Mouse (Mus musculus) 416B (cell line): ENCODE measurements around the gene Sptssb.

ENCODE experiments used
- DNase-seq: peaks from one replicate; pipeline ENCODE4 v3.0.0; 2011; ENCODE audit warnings: low read depth

The Sptssb gene

DNA sequence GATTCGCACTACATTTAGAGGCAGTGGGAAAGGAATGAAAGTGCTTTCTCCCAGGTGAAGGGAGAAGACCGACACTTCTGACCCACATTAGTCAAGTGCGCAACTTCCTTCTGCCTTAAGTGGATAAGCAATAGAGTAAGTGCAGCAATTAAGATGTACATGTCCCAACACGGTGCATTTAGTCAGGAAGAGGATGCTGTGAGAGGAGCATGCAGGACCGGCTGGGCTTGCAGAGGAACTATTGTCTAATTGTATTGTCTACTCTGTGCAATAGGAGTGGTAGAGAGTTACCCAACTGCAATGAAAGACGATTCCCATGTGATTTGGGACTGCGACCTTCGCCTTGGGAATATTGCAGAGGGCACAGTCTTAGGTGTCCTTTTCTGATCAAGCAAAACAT is 30.2 kb downstream of the Sptssb start:
- no peak for DNase-seq

DNA sequence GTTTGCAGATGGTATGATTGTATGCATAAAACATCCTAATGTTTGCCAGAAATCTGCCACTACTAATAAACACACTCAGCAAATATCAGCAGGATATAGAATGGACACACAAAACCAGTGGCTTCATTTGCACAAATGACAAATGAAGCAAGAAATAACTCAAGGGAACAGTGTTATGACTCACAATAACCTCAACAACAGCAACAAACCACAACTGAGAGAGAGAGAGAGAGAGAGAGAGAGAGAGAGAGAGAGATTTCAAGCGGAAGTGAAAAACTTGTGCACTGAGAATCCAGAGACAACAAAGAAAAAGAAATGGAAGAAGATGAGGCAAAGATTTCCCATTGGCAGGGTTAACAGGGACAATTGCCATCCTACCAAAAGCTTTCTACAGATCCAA is 35.2 kb downstream of the Sptssb start:
- DNase-seq = no peak

DNA sequence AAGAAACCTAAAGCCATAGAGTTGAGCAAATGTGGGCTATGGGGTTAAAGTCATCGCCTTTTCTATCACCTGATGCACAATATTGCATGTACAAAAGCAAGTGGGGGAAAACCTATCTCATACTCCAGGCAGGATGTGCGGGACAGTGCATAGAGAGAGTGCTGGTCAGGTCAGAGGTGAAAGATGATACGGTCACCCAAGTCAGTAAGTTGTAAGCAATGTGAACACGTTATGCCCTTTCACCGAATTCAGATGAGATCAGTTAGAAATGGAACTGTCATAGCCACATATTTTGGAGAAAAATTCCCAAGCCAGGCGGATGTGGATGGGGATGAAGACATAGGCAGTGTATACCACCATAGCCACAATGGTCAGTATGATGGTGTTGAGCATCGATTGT is 39.1 kb downstream of the Sptssb start:
- no peak for DNase-seq

DNA sequence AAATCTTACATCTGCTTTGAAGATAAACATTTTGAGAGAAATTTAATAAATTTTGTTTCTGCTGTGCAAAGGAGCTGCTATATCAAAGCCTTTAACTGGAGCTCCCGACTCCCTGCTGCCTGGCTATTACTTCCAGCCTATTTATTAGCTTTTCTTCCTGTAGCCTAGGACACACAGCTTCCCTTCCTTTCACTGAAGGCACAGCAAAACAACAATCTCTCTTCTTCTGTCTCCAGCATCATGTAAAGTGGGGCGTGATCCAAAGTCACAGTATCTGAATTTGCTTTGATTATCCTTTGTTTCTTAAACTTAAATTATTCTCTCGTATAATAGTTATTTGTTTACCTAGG is 39.9 kb downstream of the Sptssb start:
- DNase-seq = no peak

DNA sequence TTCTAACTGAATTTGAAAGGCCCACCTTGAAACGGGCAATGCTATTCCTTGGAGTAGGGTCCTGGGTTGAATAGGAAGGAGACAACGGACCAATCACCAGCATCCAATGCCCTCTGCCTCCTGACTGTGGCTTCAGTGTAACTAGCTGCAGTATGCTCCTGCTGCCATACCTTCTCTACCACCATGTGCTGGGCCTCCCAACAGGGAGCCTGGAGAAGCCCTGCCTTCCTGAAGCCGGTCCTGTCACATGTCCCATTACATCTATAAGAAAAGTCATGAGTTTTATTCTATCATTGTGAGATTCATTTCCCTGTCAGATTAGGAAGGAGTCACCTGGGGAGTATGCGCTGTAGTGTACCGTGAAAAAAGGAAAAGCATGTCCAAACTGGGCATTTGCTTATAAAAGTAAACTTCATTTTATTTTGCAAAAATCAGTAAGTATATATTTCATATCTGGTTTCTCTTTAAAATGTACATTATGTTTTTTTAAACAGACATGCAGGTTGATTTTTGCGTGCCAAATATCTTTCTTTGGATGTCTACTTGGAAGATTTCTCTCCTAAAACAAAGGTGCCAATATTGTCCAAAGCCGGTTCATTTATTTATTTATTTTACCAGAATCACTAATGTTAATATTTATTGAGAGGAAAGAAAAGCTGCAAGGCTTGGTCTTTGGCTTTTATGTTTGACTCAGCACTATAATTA is 40.4 kb downstream of the Sptssb start:
- no peak for DNase-seq

DNA sequence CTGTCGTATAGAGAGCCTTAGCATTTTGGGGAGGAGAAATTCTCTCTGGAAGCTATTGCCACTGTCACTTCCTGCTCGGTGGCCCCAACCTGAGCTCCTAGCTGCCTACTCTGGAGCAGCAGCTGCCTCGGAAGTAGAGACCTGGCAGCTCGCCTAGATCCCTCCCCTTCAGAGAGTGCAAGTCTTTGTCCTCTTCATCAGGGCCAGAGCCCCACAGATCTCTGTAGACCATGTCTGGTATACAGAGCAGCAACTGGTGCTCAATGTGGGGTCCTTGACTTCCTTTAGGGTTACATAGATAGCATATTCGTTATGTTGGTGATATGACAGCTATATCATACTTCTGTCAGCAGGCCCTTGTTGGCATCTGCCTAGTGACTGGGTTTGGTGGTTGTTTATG is 41.3 kb downstream of the Sptssb start:
- DNase-seq = no peak

DNA sequence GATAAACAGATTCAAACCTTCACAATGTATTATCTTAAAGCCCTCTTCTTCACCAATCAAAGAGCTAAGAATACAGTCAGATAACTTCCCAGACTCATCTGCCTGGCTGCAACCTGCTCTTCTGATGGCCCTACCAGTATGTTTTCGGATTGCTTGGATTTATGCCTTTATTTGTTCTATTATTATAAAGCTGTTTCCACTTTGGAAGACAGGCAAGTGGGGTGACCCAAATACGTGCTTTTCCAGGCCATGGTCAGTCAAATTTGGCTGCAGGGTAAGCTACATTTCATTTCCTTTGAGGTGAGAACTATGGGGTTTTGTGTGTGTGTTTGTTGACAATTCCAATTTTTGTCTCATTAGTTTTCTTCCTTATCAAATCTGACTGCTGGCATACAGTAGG is 43.2 kb downstream of the Sptssb start:
- no peak for DNase-seq

DNA sequence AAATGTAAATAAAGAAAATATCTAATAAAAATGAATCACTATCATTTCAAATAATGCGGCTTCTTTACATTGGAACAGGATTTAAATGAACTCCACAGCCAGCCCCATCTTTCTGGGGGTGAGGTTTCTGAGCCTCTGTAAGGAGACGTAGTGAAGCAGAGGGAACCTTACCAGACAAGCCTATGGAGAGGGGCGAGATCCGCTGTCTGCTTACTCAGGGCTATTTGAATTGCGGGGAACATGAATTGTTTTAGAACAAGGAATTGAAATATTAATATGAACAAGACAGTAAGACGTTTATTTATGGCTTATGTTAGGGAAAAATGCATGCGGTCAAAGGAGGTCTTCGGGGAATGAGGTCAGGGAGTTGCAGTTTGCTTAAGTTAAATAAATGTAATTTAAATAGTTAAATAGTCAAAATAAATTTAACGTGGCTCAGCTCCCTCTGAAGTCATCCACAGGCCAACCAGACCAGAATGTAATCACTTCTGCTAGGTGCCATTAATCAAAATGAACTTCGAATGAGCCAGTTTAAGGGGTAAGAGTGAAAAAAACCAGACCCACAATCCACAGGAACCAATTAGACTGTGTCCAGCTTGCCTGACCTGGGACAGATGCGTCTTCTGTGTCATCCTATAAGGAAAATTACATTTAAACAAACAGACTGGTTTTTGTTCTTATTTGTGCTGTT is 46.6 kb downstream of the Sptssb start:
- DNase-seq = no peak

DNA sequence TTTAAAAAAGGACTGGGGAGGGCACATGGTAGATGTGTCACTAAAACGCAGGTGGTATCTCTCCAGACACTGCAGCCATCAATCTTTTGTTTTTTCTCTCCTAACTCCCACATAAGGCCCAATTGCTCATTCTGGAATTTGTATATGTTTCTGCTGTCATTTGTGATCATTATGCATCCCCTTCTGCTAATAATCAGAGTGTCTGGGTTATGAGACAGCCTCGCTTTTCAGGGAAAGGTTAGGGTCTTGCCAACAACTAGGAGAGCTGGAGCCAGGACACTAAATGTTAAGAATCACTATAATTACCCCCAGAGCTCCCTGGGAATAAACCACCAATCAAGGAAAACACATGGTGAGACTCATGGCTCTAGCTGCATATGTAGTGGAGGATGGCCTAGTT is 47.3 kb downstream of the Sptssb start:
- no peak for DNase-seq

DNA sequence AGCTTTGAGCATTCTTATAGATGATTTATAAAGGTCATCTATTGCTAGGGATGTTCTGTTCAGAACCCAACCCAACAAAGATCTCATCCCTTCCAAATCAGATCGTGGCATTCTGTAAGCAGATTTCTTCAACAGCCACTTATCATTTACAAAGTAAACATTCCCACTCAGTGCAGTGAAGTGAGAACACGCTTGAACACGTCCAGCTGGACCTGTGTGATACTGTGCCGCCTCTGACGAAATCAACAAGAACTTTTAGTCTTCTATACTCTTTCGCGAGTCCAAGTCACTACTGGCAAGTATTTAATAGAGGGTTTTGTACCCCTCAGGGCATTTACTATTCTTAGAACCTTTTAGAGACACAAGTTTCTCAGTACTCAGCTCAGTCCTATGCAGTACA is 51.3 kb downstream of the Sptssb start:
- no peak for DNase-seq

DNA sequence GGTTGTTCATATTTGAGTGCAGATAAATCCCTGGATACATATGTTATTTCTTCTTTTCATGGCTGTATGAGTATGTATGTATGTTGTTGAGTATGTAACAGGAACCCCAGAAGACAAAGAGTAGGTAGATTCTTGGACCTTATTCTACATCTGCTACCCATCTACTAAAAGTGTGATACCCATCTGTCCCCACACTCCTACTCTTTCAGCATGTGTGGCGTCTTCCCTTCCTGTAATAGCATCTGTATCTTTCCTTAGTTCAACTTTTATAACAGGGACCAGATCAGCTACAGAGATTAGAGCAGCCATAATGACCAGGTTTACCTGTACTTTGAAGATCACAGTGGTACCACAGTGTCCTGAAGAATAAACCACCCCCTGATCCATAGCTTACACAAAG is 56.6 kb downstream of the Sptssb start:
- no peak for DNase-seq

DNA sequence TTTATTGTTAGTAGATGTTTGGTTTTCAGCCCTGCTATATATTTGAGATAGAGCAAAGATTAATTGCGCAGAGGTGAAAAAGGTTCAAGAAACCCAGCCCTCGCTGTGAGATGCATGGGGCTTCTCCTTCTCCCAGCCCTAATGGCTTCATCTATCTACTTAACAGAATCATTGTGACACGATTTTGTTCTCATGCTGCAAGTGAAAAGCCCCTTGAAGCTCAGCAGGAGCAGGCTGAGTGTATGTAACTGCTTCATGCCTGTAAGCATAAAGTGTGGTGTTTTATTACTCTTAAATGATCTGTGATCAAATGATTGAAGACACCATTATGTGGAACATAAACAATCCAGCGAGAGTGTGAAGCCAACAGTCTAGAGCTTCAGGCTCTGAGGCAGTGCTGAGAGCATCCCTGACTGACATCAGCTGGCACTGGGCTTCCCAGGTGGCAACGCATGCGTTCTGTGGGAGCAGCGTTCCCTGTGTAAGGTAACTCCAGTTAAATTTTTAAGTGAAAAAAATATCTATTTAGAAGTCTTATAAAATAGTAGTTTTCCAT is 58.8 kb downstream of the Sptssb start:
- DNase-seq = no peak

DNA sequence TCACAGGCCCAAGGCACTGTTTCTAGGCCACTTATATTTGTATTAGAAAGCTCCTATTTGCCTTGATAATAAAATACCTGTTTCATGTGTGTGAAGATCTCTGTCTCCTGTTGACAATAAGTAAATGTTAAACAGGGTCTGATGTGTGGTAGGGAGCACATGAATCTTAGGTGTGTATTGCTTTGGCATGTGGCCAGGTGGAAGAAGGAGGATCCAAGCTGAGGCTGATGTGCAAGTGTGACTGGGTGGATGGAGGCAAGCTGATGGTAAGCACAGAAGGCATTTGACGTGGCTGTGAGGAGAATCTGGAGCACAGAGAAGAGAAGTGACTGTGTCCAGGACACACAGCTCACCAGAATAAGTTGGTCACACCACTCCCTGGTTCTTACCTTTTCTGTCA is 60.6 kb downstream of the Sptssb start:
- no peak for DNase-seq

DNA sequence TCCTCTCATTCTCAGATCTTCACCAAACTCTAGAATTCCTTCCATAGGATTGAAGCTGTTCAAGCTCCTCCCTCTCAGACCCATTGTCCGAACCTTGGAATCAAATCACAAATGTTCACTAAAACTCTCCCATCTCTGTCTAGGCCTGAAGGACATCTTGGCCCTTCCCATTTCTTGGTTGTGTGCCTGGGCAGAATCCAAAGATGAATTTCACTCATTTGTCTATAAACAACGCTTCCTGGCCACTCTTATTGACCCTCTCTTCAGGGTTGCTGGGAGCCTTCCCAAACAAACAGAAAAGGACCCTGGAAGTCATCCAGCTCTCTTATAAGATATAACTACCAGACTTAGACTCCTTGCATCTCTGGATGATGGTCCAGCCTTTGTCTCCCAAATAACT is 61.8 kb downstream of the Sptssb start:
- DNase-seq = no peak

DNA sequence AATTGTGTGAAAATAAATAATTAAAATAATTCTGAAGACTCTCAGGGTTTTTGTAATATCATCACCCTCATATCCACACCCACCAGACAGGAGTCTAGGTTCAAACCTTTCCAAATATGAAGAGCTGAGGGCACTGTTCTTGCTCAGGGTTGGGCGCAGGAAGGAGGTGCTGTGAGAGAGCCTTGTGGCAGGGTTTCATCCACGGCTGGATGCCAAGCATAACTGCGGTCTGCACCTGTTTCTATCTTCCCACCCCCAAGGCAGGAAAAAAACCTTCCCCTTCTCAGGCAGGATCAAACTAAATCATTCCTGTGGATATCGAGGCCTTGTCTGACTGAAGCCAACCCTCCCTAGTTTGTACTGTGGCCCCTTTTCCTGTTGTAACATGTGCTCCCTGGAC is 62.2 kb downstream of the Sptssb start:
- DNase-seq = no peak

DNA sequence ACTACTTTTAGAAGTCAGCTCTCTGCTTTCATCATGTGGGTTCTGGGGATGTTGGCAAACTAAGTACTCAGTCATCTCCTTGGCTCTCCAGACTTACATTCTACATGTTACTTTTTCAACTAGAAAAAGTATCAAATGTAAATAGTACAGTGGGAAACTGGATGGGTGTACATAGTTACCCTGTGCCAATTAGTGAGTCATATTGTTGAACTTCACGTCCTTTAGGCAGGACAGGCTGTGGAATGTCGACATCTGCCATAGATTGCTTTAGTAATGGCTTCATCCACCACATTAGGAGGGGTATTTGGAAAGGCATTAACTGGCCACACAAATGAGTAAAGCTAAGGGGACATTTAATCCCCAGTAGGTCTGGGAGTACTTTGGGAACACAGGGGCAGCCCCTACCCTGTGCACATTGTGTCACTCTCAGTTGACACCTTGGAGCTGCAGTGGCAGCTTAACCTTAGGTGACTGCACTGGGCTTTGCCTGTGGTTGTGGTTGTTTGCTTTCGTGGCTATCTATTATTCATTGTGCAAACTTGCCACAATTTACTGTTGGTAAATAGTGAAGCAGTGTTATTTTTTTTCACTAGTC is 66.8 kb downstream of the Sptssb start:
- DNase-seq = no peak

DNA sequence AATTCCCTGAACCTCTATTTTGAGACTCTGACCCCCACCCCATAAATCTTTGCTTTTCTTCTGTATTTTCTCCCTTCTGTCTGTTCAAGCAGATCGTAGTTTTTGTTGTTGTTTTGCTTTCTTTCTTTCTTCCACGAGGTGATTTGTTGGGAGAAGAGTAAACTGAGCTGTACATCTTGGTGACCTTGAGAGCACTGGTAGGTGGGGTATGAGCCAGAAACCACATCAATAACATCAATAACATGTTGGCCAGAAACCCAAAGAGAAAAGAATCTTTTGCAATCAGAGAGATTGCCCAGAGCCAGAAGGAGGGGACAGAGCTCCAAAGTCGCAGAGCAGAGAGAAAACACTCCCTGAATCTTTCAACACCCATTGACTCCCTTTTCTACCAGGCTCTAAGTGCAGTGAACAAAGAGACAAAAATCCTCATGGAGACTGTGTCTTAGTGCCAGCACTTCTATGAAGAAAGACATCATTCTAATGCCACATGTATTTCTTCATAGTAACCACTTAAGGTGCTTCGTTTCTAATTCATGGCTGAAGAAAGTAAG is 80.4 kb downstream of the Sptssb start:
- no peak for DNase-seq

DNA sequence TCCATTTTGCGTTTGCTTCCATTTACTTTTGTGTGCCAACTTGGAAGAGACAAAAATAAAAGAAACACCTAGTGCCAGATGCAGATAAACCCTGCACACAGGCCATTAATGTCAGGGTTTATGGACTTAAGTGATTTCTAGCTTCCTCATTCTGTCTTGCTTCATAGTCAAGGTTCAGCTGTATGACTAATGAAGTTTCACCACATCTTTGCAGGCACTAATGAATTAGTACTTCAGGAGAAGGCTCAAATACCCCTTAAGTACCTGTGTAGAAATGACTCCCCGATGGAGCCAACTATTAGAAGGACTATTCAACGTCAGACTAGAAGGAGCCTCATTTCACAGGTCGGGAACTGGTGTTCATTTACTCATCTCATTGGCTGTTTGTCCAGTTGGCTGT is 86.4 kb downstream of the Sptssb start:
- peak; percentile 65 for DNase-seq
